ENCODE assay signal across 15 mouse cellular contexts in genomic region chr10:99395411-99395810, GRCm38 (mm10).
DNase-seq lines count a peak whose midpoint lies in the region.
"Had no signal": no experiment of that assay in that cellular context is flagged by ENCODE, and none has a peak within 500 bp of the region (broad histone marks: within the 10 kb centered on the region; RNA-seq: fewer than 3 reads in every experiment).

No protein-coding gene starts in this region.

- intact Hi-C loops in left cerebral cortex, postnatal 4 days (cut with DNase I) = no loop called here

- peak; percentile 47 to 88 for DNase-seq in adrenal gland, adult (ENCODE audit: inconsistent age in 2 of 2, low spot score in 1 of 2)
- DNase-seq in adrenal gland, postnatal 25 days = no peak
- DNase-seq in heart, adult 11 months = peak; percentile 14
- no peak for DNase-seq in heart, postnatal 4 days
- peak; percentile 28 to 30 for DNase-seq in adrenal gland, postnatal 36 days
- no peak for DNase-seq in left cerebral cortex, postnatal 4 days
- DNase-seq: cerebellum, adult 11-12 months; cerebellum, adult 8-10 months; cerebellum, postnatal 10 days; cerebellum, postnatal 36 days; embryo, embryonic 11 days; gastrocnemius, postnatal 25 days; heart, adult 2 months; heart, postnatal 14 days; kidney, adult 18-20 months had no signal

Comparison
In these comparisons a context has a peak if more than half of its experiments do, and no peak if none do; other contexts are left out.
1. DNase-seq: peak in adrenal gland, adult (2 of 2), heart, adult 11 months (single experiment) and adrenal gland, postnatal 36 days (2 of 2); none in adrenal gland, postnatal 25 days (single experiment), heart, postnatal 4 days (single experiment) and left cerebral cortex, postnatal 4 days (single experiment).